Mouse (Mus musculus): ENCODE measurements around the gene Tmem117.

DNA sequence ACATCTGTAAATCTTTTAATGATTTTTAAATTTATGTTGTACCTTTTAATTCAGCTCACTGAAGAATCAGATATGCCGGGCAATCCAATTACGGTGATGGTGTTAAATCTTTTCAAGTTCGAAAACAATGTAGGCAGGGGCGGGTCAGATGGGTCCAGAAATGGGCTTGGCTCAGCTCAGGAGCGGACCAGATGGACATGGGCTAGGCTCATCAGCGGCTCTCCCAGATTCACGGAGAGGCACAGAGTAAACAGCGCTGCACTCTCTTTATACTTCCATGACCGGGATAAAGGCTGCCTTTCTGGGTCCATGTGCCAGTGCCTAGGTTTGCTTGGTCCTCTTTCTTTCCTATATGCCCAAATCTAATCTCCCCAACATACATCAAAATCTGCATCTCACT is 366.3 kb downstream of the Tmem117 start:
- TF ChIP-seq GATA1 (IDR thresholded peaks at IDR 0.05; ENCODE audit: borderline replicate concordance, low read length) (no peak), CTCF (IDR thresholded peaks at IDR 0.05; ENCODE audit: low read depth, low read length) (no peak), TAL1 (conservative IDR thresholded peaks at IDR 0.05; ENCODE audit: low read depth, low read length) (no peak), POLR2AphosphoS5 (IDR thresholded peaks at IDR 0.05; ENCODE audit: insufficient replicate concordance, low read depth, low read length) (no peak), GATA2 (IDR thresholded peaks at IDR 0.05; ENCODE audit: borderline replicate concordance, low read depth, low read length) (no peak)
